Mouse (Mus musculus) forelimb bud, embryonic 11.5 days (tissue): Measurements from ENCODE around the gene Cldn9.

Experiments used
- DNase-seq: peaks from one replicate; pipeline ENCODE4 v3.0.0-alpha.2; 2012; ENCODE audit warnings: low read depth, low spot score

The Cldn9 gene

GRCm38 (mm10) chr17:23653324-23653723 is 30.5 kb downstream of the Cldn9 start:
- no peak for DNase-seq

- no peak for DNase-seq
Observed at GRCm38 (mm10) chr17:23651363-23651762, 32.5 kb downstream of the Cldn9 start.

GRCm38 (mm10) chr17:23645894-23646293 is 37.9 kb downstream of the Cldn9 start:
- no peak for DNase-seq

- no peak for DNase-seq
Observed at GRCm38 (mm10) chr17:23644613-23645495, 39.0 kb downstream of the Cldn9 start, which contains the start of gene Mmp25. Gene Mmp25 (minus strand): TSS chr17:23645277.
